Mouse (Mus musculus): ENCODE measurements at regions not wholly inside any gene's neighbourhood (a gene's known extent, or its start where the extent isn't known, plus 50 kb on each side); places are given as distances from the start of the nearest gene placed in this dataset.

- TF ChIP-seq CTCF (IDR thresholded peaks at IDR 0.05; ENCODE audit: extremely low read depth, insufficient read depth, insufficient read length, insufficient replicate concordance) (no peak), POLR2A (IDR thresholded peaks at IDR 0.05; ENCODE audit: low read depth, low read length) (no peak)
These were observed 512.1 kb downstream of the Cypt12 start for GRCm38 (mm10) chr3:18460267-18460666.

Data from spleen, adult 2 months (tissue).